Mouse (Mus musculus) heart, postnatal 10 days (tissue): ENCODE data around the gene C130026I21Rik. TPM values are rescaled to one million over a fixed set of nuclear protein-coding genes. Genes with fewer than 3 reads are reported as not detected.
"Not testable (repeated sequence)": the region's sequence is repeated elsewhere in the genome, so short reads cannot be mapped to it uniquely, and the experiment has no call there.

Source experiments
- DNase-seq, 2 experiments: peaks; one replicate each; pipeline ENCODE4 v3.0.0; 2021
- intact Hi-C: fragments of 180-260 bp; cut with DNase I; formaldehyde crosslinking; loops from one replicate; pipeline ENCODE4 v1.15.1; 2025
- total RNA-seq, 2 experiments: library from RNA; stranded (reverse); gene quantifications; 2 replicates each; pipeline ENCODE4 v1.2.3; 2021

Gene C130026I21Rik
- total RNA-seq: under 1 TPM; 0.45 TPM

DNA sequence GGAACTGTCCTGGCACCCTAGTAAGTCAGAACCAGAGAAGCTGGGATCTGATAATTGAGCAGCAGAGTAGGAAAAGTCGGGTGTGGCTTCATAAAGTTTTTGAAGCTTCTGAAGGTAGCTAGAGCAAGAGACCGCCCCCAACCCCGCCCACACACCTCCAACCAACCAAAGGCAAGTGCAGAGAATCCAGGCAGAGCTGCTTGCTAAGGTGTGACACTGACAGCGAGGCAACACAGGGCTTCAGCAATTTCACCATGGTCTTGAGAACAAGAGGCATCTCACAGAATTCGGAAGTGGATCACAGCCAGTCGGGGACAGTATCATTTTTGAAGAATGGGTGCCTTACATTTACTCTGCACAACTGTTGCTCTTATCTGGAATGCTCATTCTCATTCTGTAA, at the start of gene C130026I21Rik:
TSS of gene C130026I21Rik (minus strand) at position 101 of the 400 bp plus-strand sequence.
- intact Hi-C loops: not testable (repeated sequence)

DNA sequence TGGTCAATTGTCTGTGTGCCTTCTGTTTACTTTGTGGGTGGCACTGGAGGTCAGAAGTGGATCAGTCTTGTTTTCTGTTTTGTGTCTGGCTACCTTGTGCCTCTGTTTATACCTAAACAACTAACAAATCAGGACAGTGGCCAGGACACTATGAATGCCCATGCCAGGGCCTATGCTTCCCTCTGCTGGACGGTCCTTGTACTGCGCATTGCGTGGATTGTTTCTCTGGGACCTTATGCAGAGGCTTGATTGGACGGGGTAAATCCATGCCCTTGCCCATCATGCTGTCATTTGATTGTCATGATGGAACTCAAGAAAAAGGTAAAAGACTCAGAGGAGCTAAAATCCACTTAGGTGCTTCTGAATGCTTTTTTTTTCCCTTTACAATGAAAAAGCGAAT, 16.7 kb upstream of the C130026I21Rik start:
- DNase-seq: peak; percentile 7 to 23
- intact Hi-C loops: not testable (repeated sequence)

More for the DNA sequence above, at the start of gene C130026I21Rik:
- DNase-seq: not testable (repeated sequence)

DNA sequence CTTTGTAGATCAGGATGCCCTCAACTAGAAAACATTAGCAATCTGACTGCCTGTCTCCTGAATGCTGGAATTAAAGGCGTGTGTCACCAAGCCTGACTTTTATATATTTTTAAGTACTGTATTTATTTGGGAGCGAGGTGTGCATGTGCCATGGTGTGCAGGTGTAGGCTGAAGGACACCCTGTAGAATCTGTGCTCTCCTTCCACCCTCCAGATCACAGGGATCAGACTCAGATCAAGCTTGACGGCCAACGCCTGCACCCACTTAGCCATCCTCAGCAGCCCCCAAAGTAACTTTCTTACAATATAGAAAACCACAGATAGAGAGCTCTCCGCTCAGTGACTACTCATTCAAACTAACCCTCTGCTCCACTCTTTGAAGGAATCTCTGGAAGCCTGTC, 6.1 kb upstream of the C130026I21Rik start:
- DNase-seq, intact Hi-C loops: not testable (repeated sequence)

DNA sequence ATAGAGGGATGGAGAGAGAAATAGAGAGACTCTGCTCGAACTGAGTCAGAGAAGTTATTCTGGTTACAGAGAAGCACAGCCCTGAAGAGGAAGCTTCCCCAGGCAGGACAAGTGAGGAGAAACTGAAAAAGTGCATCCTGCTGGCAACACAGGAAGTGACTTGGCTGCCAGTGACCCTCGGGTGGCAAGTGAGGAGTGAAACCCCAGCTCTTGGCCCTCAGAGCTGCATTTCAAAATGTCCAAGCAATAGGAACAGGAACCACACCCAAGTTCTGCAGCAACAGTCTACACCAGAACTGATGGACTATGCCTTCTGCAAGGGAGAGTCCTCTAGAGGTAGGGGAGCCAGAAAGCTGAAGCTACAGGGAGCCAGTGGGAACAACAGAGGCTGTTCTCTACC, 11.7 kb downstream of the C130026I21Rik start:
- DNase-seq: not testable (repeated sequence)

DNA sequence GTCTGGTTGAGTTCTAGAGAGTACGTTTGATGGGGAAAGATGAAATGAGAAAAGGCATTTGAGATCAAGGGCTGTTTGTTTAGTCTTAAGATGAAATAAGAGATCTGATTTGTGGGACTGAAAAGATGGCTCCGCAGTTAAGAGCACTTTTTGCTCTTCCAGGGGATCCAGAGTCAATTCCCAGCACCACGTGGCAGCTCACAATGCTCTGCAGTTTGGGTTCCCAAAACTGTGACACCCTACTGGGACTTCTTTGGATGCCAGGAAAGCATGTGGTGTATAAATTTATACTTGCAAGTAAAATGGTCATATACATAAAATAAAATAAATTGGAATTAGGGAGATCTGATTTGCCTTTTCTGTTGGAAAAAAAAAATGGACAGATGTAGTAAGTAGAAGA, 15.1 kb downstream of the C130026I21Rik start:
- DNase-seq, intact Hi-C loops: not testable (repeated sequence)

More for the DNA sequence above, 11.7 kb downstream of the C130026I21Rik start:
- intact Hi-C loops: not testable (repeated sequence)

DNA sequence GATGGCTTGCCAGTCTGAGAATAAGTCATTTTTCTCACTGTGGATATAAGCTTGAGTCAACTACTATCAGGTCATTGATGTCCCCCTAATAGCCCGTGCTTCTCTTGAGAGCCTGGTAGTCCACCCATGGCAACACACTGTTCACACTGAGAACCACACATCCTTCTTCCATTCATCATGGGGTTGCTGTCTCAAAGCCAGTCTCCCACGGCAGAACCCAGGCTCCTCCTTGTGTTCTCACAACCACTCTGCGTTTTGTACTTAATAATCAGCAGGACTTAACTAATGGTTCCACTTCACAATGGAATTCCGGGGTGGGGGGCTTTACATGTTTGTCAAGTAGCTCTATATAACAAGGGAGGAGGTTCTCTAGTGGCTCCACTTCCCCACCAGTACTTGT, 19.2 kb downstream of the C130026I21Rik start:
- intact Hi-C loops, DNase-seq: not testable (repeated sequence)

DNA sequence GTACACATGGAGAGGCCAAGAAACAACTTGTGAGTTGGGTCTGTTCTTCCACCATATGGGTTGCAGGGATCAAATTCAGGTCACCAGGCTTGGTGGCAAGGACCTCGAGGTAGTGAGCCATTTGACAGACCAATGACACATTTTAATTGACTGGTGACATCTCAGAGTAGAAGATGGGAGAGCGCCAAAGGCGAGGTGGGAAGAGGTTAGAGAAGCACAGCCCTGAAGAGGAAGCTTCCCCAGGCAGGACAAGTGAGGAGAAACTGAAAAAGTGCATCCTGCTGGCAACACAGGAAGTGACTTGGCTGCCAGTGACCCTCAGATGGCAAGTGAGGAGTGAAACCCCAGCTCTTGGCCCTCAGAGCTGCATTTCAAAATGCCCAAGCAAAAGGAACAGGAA, 21.4 kb downstream of the C130026I21Rik start:
- DNase-seq: not testable (repeated sequence)

DNA sequence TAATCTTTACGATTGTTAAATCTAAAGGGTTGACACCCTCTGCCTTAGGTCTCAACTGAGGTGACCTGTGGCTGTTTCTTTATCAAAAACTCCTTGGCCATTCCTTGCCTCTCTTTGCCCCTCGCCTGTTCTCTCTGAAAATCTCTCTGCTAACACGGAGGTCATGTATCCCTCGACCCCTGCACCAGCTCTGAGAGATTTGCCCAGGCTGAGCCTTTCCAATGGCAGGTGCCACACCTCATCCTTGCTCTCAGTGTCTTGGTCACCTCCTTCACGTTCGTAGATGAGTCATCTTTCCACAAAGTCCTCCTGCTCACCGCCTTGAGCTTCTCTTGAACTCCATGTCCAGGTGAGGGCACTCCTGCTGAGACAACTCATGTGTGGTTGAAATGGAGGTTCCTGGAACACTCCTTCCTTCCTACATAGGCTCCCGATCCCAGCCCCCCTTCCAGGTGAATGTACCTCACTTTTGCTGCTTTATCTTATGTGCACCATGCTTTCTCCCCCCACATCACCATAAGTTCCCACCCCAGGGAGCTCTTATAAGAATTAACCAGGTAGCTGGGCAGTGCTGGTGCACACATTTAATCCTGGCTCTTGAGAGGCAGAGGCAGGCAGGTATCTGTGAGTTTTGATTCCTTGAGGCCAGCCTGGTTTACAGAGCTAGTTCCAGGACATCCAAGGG, 23.4 kb downstream of the C130026I21Rik start:
- DNase-seq, intact Hi-C loops: not testable (repeated sequence)

More for the DNA sequence above, 21.4 kb downstream of the C130026I21Rik start:
- intact Hi-C loops: not testable (repeated sequence)

GRCm38 (mm10) chr1:85246266-85246665, 24.1 kb downstream of the C130026I21Rik start:
- intact Hi-C loops, DNase-seq: not testable (repeated sequence)

GRCm38 (mm10) chr1:85244941-85245340, 25.4 kb downstream of the C130026I21Rik start:
- intact Hi-C loops, DNase-seq: not testable (repeated sequence)

- DNase-seq, intact Hi-C loops: not testable (repeated sequence)
Observed at GRCm38 (mm10) chr1:85243023-85243422, 27.3 kb downstream of the C130026I21Rik start.

- DNase-seq, intact Hi-C loops: not testable (repeated sequence)
Observed at GRCm38 (mm10) chr1:85239018-85239775, 31.2 kb downstream of the C130026I21Rik start.

DNA sequence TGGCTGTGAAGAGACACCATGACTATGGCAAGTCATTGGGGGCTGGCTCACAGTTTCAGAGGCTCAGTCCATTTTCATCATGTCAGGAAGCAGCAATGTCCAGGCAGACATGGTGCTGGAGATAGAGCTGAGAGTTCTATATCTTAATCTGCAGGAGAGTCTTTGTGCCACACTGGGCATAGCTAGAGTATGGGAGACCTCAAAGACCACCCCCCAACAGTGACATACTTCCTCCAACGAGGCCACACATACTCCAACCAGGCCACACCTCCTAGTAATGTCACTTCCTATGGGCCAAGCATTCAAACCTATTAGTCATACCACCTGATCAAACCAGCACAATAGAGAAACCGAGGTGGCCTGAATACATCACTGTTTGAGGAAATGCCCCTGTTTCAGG, 63.8 kb downstream of the C130026I21Rik start:
- intact Hi-C loops, DNase-seq: not testable (repeated sequence)

- DNase-seq, intact Hi-C loops: not testable (repeated sequence)
Observed at GRCm38 (mm10) chr1:85199523-85199922, 70.8 kb downstream of the C130026I21Rik start.

DNA sequence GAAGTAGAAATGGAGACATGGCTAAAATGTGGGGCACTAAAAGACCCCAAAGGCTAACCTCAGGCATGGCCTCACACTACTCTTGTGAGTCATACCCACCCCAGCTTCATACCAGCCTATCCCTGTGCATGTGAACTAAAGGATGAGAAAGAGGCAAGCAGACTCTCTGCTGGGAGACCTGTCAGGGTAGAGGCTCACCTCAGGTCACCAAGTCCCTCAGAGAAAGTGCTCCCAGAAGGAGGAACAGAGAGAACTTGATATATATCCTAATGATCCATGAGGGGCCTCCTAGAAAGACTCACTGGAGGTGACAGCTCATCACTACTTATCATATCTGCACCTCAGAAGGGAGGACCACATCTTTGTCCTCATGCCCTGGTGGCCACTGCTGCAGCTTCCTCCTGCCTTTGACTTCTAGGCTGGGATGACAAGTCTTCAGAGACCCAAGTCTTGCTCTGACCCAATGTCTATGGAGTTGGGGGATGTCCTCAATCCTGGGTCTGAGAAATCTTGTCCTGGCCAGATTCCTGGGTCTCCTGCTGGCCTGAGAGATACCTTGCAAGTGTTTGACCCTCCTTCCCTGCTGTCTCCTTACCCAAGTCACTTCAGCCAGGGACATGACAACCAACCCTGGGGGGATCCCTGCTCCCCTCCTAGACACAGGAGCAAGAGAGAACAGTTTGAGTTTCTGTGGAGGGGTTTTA, 71.6 kb downstream of the C130026I21Rik start:
- DNase-seq, intact Hi-C loops: not testable (repeated sequence)

DNA sequence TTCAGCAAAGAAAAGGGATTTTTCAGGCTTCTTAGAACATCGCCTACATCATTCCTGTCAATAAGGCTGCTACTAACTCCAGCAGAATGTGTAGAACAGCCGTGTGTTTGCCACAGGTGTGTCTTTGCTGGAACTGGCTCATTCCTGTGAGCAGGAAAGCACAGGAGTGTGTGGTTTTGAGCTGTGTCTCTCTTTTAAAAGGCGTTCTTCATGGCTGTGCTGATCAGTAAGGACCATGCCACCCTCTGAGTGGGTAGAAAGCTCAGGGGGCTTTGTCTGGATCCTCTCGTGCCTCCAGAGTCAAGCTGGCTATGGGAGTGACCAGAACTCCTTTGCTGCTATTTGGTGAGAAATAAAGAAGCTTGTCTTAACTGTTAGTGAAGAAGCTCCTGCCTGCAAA, 73.6 kb downstream of the C130026I21Rik start:
- DNase-seq, intact Hi-C loops: not testable (repeated sequence)

- intact Hi-C loops, DNase-seq: not testable (repeated sequence)
Observed at GRCm38 (mm10) chr1:85193761-85194160, 76.6 kb downstream of the C130026I21Rik start.

DNA sequence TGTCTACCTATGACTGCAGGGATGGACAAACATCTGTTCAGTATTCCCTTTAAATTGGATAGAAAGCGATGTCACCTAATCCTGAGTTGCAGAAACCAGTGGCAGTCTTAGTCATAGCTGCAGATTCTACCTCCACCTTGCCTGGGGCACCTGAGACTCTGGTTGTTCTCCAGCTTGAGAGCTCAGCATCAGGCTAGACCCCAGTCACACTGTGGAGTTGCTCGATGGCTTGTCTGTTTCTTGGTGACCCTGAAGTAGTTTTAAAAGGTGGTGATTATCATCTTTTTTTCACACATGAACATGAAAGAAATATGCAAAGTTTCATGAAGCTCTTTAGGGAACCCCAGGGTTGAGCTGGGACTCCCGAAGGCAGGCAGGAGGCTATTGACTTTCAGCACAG, 88.4 kb downstream of the C130026I21Rik start:
- DNase-seq, intact Hi-C loops: not testable (repeated sequence)

DNA sequence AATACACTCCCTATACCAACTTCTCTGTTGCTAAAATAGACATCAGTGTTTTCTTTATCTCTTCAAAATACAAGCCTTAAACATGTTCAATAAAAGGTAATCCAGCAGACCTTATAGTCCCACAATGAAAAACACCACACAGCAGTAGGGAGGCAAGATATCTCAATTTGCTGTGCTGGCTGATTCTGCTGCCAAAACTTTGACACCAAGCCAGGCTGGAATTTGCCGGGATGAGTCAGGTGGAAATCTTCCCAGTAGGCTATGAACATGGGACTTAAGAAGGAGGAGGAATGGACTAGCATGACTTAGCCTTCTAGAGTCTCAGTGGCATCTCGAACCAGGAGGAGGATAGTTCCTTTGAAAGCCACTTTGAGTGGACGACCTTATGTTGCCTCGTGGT, 91.4 kb downstream of the C130026I21Rik start:
- intact Hi-C loops, DNase-seq: not testable (repeated sequence)

DNA sequence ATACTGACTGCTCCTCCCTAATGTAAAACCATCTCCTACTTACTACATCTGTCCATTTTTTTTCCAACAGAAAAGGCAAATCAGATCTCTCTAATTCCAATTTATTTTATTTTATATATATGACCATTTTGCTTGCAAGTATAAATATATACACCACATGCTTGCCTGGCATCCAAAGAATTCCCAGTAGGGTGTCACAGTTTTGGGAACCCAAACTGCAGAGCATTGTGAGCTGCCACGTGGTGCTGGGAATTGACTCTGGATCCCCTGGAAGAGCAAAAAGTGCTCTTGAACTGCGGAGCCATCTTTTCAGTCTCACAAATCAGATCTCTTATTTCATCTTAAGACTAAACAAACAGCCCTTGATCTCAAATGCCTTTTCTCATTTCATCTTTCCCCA, 107.5 kb downstream of the C130026I21Rik start:
- intact Hi-C loops, DNase-seq: not testable (repeated sequence)

GRCm38 (mm10) chr1:85155151-85155550, 115.2 kb downstream of the C130026I21Rik start:
- DNase-seq, intact Hi-C loops: not testable (repeated sequence)
